Mouse (Mus musculus): ENCODE data around the gene Midn.

GRCm38 (mm10) chr10:80098630-80099029, 49.4 kb upstream of the Midn start:
- no peak for TF ChIP-seq CTCF (IDR thresholded peaks at IDR 0.05; ENCODE audit: borderline replicate concordance, insufficient read depth, low read depth, low read length)
- TF ChIP-seq POLR2A (IDR thresholded peaks at IDR 0.05; ENCODE audit: borderline replicate concordance, insufficient read depth, low read length), result no peak
